Mouse (Mus musculus): ENCODE data around the gene Poc1b. TPM values are rescaled to one million over a fixed set of nuclear protein-coding genes. Genes with fewer than 3 reads are reported as not detected.
A peak's percentile ranks its signal among the peaks of the same experiment; 100 is the strongest.

The Poc1b gene
- polyA plus RNA-seq, 1 experiment: 11.8 TPM

DNA sequence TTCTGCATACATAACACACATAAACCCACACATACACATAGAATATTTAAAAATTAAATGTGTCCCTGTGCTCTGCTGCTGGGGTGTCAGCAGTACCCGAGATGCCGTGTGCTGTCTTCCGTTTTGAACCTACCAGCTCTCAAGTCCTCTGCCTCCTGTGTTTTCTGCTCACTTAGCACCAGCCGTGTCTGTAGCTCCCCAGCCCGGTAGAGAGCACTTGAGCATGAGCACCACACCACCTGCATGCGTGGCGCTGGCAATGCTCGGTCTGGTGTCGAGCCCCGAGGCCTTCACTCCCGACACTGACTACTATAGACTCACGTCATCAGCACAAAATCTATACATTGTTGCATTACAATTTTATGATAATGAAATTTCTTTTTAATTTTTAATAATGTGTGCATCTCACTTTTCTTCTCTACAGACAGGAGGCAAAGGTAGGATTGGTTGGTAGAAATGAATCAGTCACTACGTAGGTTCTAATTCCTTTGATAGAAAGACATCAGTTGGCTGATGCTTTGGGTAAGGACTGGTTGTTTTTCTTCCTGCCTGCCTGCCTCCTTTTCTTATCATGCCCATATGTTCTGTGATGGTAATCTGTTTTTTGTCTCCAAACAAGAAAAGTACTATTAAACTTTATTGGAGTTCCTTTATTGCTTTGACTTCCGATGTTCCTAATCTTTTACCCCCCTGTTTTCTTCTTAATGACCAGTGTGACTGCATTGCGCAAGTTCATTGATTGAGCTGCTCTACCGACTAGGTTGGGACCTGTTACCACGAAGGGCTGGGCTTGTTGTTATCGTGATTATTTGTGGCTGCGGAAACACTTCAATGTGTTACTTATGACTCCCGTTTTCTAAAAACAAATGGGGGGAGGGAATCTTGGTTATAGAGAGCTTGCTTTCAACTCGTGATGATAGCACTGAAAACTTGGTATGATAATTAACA lies 82.1 kb downstream of the Poc1b start:
- H3K27me3 ChIP-seq (ENCODE audit: control insufficient read depth, insufficient read depth, low read length): no peaks in the 10 kb centered on the region
- H3K4me3 ChIP-seq (replicated peaks; ENCODE audit: insufficient read depth, low read depth, low read length): no peak overlapping the region
- no peak overlapping the region for H3K27ac ChIP-seq (ENCODE audit: insufficient read depth, low read length)
- no peak for TF ChIP-seq POLR2A (IDR thresholded peaks at IDR 0.05; ENCODE audit: borderline replicate concordance, insufficient read depth, low read length)
- TF ChIP-seq CTCF (IDR thresholded peaks at IDR 0.05; ENCODE audit: borderline replicate concordance, insufficient read depth, low read depth, low read length): no peak
- no peaks in the 10 kb centered on the region for H3K4me1 ChIP-seq (ENCODE audit: control insufficient read depth, insufficient read depth, low read length)
- no peak for DNase-seq
- 95% methylated on average over 21 of the region's 21 CpGs for WGBS

DNA sequence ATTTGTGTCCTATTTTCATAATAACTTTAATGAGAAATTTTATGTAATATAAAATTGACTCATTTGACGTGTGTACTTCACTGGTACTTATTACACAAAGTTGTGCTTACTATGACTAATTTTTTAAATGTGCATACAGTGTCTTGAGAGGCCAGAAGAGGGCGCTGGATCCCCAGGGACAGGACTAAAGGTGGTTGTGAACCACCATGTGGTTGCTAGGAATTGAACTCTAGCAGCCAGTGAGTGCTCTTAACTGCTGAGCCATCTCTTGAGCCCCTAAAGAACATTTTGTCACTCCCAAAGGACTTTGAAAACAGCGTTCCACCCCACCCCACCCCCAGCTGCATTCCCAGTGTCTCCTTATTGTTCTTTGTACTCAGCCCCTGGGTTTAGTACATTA lies 84.0 kb downstream of the Poc1b start:
- peak; percentile 28 to 38 for DNase-seq
- H3K4me3 ChIP-seq (replicated peaks; ENCODE audit: insufficient read depth, low read depth, low read length): no peak overlapping the region
- TF ChIP-seq POLR2A (IDR thresholded peaks at IDR 0.05; ENCODE audit: borderline replicate concordance, insufficient read depth, low read length) (no peak), CTCF (IDR thresholded peaks at IDR 0.05; ENCODE audit: borderline replicate concordance, insufficient read depth, low read depth, low read length) (peak; percentile 55)
- no peaks in the 10 kb centered on the region for H3K4me1 ChIP-seq (ENCODE audit: control insufficient read depth, insufficient read depth, low read length)
- H3K27me3 ChIP-seq (ENCODE audit: control insufficient read depth, insufficient read depth, low read length): no peaks in the 10 kb centered on the region
- WGBS: 52% methylated on average over 3 of the region's 3 CpGs
- no peak overlapping the region for H3K27ac ChIP-seq (ENCODE audit: insufficient read depth, low read length)

DNA sequence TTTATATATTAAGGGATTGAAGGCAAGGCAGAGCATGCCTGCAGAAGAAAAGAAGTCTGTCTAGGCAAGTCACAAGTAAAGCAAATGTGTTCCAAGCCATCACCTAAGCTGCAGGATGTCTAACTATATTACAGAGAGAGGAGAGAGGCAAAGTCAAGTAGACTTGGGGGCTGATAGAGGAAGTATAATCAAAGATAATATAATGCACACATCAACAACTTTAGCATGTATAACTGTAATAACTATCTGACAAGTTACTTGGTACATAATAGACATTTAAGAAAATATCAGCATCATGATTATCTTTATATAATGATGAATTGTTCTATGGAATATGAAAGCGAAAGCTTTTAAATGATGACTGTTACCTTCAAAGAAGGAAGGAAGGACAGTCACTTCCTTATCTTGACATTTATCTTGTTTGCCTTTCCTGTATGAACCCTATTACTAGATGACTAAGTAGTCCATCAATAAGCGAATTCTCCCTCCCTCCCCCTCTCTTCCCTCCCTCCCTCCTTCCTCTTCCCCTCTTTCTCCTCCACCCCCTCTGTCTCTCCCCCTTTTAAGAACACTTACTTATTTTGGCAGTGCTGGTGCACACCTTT lies 87.7 kb downstream of the Poc1b start:
- Histone ChIP-seq H3K27me3 (ENCODE audit: control insufficient read depth, insufficient read depth, low read length) (no peaks in the 10 kb centered on the region), H3K4me3 (replicated peaks; ENCODE audit: insufficient read depth, low read depth, low read length) (no peak overlapping the region), H3K4me1 (ENCODE audit: control insufficient read depth, insufficient read depth, low read length) (no peaks in the 10 kb centered on the region), H3K27ac (ENCODE audit: insufficient read depth, low read length) (no peak overlapping the region)
- TF ChIP-seq CTCF (IDR thresholded peaks at IDR 0.05; ENCODE audit: borderline replicate concordance, insufficient read depth, low read depth, low read length) (no peak), POLR2A (IDR thresholded peaks at IDR 0.05; ENCODE audit: borderline replicate concordance, insufficient read depth, low read length) (no peak)
- no peak for DNase-seq
- 93% methylated on average over 2 of the region's 2 CpGs for WGBS

DNA sequence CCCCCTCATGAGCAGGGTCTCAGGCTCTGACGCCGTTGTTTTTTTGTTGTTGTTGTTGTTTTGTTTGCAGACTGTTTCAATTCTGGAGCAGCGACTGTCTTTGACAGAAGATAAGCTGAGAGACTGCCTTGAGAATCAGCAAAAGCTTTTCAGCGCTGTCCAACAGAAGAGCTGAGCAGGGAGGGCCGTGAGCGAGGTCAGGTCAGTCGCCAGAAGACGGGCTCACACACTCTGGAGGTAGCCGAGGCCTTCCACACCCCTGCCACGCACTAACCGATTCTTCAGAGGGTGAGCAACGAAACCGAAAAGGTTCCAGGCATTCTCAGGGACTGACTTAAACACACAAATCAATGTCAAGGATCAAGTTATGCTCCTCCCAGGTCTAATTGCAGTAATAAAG lies 89.7 kb downstream of the Poc1b start:
- Histone ChIP-seq H3K27ac (ENCODE audit: insufficient read depth, low read length) (no peak overlapping the region), H3K4me3 (replicated peaks; ENCODE audit: insufficient read depth, low read depth, low read length) (no peak overlapping the region), H3K27me3 (ENCODE audit: control insufficient read depth, insufficient read depth, low read length) (no peaks in the 10 kb centered on the region), H3K4me1 (ENCODE audit: control insufficient read depth, insufficient read depth, low read length) (no peaks in the 10 kb centered on the region)
- TF ChIP-seq POLR2A (IDR thresholded peaks at IDR 0.05; ENCODE audit: borderline replicate concordance, insufficient read depth, low read length) (no peak), CTCF (IDR thresholded peaks at IDR 0.05; ENCODE audit: borderline replicate concordance, insufficient read depth, low read depth, low read length) (no peak)
- no peak for DNase-seq
- 93% methylated on average over 13 of the region's 13 CpGs for WGBS

DNA sequence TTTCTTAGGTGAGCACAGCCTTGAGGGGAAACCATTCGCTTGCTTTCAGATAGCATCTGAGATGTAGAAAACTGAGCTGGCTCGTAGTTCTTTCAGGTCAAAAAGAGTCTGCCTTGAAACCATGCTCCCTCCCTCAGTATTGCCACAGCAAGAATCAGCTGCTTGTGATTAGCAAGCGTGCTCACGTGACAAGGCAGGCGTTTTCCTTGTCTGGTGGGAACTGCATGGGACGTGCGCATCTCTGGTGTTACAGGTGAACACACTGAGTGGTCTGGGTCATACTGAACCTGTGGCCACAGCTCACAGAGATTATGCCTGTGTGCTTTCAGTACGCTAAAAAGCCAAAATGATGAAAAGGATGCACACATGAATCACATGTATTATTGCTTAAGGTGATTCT lies 90.3 kb downstream of the Poc1b start:
- DNase-seq: no peak
- TF ChIP-seq POLR2A (IDR thresholded peaks at IDR 0.05; ENCODE audit: borderline replicate concordance, insufficient read depth, low read length) (no peak), CTCF (IDR thresholded peaks at IDR 0.05; ENCODE audit: borderline replicate concordance, insufficient read depth, low read depth, low read length) (no peak)
- Histone ChIP-seq H3K4me3 (replicated peaks; ENCODE audit: insufficient read depth, low read depth, low read length) (no peak overlapping the region), H3K4me1 (ENCODE audit: control insufficient read depth, insufficient read depth, low read length) (no peaks in the 10 kb centered on the region), H3K27ac (ENCODE audit: insufficient read depth, low read length) (no peak overlapping the region), H3K27me3 (ENCODE audit: control insufficient read depth, insufficient read depth, low read length) (no peaks in the 10 kb centered on the region)
- 77% methylated on average over 8 of the region's 8 CpGs for WGBS

DNA sequence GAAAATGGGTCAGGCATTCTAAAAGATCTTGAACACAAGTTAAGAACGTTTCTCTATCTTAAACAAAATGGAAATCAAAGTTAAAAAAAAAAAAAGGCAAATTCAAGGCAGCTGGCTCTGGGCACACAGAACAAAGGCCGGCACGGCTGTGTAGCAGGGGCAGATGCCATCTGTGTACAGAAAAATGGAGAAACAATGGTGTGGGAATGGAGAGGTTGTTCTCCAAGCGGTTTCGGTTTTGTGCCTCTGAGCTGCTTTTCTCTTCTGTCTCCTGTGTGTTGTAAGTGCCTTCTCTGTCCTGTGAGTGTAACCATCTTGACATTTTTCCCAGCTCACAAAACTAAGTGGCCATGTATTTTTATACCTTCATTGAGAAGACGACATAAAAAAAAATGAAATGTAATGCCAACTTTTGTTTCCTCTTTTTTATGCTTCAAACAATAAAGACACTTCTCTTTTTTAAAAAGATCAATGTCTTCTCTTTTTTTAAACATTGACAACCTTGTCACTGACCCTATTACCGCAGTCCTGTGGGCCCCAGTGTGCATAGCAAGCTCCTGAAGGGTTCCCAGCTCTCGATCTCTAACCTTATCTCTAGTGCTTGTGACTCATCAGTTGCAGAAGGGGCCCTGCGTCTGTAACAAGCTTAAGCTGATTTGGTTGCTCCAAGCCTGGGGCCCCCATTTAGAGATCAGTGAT lies 90.9 kb downstream of the Poc1b start:
- 0 out of 2 replicates have a peak, but pooled peaks cover 2% of the 10 kb centered on the region for H3K4me1 ChIP-seq (ENCODE audit: control insufficient read depth, insufficient read depth, low read length)
- H3K27me3 ChIP-seq (ENCODE audit: control insufficient read depth, insufficient read depth, low read length): no peaks in the 10 kb centered on the region
- no peak for TF ChIP-seq CTCF (IDR thresholded peaks at IDR 0.05; ENCODE audit: borderline replicate concordance, insufficient read depth, low read depth, low read length)
- H3K27ac ChIP-seq (ENCODE audit: insufficient read depth, low read length): no peak overlapping the region
- no peak for DNase-seq
- no peak overlapping the region for H3K4me3 ChIP-seq (replicated peaks; ENCODE audit: insufficient read depth, low read depth, low read length)
- WGBS: 60% methylated on average over 9 of the region's 9 CpGs

DNA sequence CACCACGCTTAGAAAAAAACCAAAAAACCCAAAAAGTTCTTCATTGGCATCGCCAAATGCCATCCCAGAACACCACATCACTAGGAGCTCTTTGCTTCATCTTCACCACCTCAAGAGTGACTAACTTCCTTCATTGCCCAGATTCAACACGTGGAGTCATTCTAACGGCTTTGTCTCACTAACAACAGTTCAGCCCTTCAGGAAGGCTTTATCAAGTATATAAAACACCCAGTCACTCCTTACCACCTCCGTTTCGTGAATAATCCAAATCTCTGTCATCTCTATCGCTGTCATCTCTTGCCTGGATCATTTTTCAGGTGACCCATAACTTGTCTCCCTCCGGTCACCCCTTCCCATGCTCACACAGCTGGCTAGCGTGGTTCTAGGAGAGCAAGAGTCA lies 92.1 kb downstream of the Poc1b start:
- no peaks in the 10 kb centered on the region for H3K27me3 ChIP-seq (ENCODE audit: control insufficient read depth, insufficient read depth, low read length)

More for the DNA sequence above, 92.1 kb downstream of the Poc1b start:
- WGBS: 96% methylated on average over 9 of the region's 9 CpGs
- Histone ChIP-seq H3K27ac (ENCODE audit: insufficient read depth, low read length) (no peak overlapping the region), H3K4me3 (replicated peaks; ENCODE audit: insufficient read depth, low read depth, low read length) (no peak overlapping the region), H3K4me1 (ENCODE audit: control insufficient read depth, insufficient read depth, low read length) (0 out of 2 replicates have a peak, but pooled peaks cover 2% of the 10 kb centered on the region)
- DNase-seq: no peak
- TF ChIP-seq CTCF (IDR thresholded peaks at IDR 0.05; ENCODE audit: borderline replicate concordance, insufficient read depth, low read depth, low read length) (no peak), POLR2A (IDR thresholded peaks at IDR 0.05; ENCODE audit: borderline replicate concordance, insufficient read depth, low read length) (no peak)
